Mouse (Mus musculus): ENCODE measurements at regions not wholly inside any gene's neighbourhood (a gene's known extent, or its start where the extent isn't known, plus 50 kb on each side); places are given as distances from the start of the nearest gene placed in this dataset.

DNA sequence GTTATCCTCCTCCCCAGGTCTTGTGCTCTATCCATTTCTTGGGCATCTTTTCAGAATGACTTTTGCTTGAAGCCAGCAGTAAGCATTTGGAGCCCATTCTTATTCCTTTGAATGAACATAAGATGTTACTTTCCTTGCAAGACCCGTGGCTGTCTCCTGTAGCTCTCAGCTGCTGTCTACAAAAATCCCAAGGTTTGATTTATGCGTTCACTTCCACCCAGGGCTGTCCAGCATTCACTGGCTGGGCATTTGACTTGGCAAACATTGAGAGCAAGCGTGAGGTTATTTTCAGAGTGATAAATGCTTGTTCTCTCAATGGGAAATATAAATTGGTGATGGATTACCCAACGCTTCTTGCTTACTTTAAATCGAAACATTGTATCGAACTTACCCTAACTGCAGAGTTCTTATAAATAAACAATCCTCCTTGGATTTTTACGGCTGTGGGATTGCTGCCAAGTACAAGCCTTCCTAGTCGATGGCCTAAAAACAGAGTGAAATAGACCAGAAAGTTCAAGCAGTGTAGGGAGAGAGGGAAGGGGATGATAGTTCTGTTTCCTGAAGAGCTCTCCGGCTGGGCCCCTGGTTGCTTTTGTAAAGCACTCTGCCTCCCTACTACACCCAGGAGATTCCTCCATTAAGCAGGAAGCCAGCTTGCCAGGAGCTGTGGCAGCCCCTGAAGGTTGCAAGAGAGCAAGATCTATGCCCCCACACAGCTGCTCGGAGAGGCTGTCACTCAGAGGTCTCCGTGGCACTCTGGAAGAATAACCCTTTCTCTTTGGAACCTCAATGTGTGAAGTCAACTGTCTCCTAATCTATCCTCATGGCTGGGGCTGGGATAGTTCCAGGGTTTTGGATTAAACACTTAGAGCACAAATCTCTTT is 210.1 kb downstream of the Mex3b start:
- DNase-seq (ENCODE audit: low spot score in 2 of 2) = no peak

DNA sequence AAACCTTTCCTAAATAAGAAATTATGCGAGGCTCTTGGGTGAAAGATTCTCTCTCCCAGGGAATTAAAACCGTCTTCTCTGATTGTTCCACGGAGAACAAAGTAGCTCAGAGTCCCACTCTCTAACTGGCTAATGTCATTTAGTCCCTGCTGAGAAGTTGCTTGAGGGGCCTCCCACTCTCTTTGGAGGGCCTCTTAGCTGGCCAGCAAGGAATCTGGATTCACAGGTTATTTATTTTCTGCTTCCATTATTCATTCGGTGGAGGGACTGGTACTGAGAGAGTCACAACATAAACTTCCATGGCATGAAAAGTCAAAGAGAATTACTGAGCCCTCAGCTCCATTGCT is 210.8 kb downstream of the Mex3b start:
- DNase-seq (ENCODE audit: low spot score in 2 of 2) = no peak

DNA sequence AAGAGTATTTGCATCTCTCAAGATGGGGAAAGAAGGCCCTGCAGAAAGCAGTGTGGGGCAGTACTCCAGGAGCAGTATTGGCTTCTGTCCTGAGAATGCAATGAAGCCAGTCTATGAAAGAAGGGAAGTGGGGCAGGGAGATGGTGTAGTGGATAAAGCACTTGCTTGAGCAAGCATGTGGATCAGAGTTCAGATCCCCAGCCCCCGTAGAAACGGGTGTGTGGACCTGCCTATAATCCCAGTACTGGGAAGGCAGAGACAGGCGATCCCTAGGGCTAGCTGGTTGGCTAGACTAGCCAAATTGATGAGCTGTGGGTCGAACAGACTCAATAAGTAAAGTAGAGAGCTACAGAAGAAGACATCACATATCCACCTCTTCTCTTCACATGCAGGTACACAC is 211.6 kb downstream of the Mex3b start:
- no peak for DNase-seq (ENCODE audit: low spot score in 2 of 2)

DNA sequence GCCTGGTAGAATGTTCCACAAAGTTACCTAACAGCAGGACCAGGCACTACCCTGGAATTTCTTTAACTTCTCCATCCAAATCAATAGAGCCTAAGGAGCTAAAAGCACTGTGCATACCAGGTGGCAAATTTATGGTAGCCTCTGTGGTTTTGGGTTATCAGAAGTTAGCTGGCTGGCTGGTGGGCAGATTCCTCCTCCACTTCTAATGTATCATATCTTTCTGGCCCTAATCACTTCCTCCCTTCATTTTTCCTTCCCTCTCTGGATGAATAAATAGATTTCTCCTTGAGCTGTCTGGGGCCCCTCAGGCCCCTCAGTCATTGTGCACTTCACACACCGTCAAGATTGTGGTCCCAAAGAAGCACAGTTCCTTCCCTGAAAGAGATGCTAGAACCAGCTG is 212.7 kb downstream of the Mex3b start:
- DNase-seq (ENCODE audit: low spot score in 2 of 2) = no peak

DNA sequence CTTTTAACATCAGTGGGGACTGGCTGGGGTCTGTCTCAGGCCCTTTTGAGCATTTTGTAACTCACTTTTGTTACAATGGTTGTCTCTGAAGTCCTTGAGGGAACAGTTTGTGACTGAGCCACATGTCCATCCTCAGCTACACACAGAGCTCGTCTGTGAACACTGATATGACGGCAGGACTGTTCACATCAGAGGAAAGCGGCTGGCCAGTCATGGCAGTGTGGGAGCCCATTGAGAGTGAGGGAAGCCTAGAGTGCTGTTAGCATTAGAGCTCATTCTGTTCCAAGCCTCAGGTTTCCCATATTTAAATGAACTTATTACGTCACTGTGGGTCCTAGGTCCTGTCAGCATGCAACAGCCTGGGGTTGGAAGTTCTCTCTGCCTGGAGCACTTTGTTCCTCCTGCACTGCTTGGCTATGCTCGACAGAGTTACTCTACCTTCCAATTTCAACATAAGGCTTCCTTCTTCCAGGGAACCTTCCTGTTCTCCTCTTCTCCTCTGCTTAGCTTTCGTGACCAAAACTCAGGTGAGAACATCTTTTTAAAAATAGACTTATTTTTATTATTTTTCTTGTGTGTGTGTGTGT is 217.5 kb downstream of the Mex3b start:
- no peak for DNase-seq (ENCODE audit: low spot score in 2 of 2)

DNA sequence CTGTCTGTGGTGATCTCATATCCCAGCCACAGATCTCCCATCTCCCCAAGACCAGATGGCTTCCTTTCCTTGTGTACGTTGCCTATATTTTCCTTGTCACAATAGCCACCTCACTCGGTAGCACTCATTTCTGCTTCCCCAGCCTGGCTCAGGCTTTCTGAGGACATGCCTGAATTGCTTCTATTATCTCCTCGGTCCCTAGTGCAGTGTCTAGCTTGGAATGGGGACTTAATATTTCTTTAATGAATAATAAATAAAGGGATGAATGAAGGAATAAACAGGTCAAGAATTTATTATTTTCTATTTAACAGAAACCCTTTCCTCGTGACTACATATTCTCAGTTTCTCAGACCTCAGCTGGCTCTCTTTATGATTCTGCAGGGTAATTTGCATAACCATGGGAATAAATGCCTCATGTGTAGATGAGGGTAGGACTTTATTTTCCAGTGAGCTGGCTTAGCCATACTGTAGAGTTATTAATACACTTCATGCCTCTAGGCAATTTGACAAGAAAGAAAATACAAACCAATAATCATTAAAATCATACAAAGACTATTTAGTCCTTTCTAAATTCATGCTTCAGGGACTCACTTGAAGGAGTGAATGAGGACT is 218.5 kb downstream of the Mex3b start:
- DNase-seq (ENCODE audit: low spot score in 2 of 2) = no peak

DNA sequence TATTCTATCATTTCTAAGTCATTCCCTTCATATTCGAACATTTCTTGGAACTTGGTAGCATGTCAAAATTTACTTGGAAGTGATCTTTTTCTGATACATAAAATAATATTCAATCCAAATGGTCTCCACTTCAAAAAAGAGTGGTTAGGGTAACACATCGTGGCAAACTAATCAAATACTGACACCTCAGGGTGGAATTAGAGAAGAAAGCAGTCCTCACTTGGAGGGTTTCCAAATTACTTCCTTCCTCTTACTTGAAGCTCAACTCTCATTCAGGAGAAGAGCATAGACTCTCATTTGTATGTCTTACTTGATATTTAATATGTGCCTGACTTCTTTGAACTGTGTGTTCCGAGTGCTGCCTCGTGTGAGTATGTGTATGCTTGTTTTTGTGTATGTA is 220.3 kb downstream of the Mex3b start:
- DNase-seq (ENCODE audit: low spot score in 2 of 2) = no peak

DNA sequence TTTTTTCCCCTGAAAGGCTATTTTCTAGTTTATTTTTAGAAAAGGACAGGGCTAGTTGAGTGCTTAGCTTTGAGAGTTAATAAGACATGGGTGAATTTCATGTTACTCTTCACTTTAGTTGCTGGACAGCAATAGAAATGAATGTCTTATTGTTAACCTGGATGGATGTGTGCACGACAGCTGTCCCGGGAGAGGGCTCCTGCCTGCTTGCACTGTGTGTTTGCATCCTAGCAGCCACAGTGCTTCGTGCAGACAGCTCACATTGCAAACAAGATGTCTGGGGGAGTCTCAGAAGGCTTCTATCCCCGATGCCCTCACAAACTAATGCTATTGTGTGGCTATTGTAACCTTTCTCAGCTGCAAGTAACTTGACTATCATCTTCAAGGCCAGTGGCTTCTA is 221.0 kb downstream of the Mex3b start:
- no peak for DNase-seq (ENCODE audit: low spot score in 2 of 2)

DNA sequence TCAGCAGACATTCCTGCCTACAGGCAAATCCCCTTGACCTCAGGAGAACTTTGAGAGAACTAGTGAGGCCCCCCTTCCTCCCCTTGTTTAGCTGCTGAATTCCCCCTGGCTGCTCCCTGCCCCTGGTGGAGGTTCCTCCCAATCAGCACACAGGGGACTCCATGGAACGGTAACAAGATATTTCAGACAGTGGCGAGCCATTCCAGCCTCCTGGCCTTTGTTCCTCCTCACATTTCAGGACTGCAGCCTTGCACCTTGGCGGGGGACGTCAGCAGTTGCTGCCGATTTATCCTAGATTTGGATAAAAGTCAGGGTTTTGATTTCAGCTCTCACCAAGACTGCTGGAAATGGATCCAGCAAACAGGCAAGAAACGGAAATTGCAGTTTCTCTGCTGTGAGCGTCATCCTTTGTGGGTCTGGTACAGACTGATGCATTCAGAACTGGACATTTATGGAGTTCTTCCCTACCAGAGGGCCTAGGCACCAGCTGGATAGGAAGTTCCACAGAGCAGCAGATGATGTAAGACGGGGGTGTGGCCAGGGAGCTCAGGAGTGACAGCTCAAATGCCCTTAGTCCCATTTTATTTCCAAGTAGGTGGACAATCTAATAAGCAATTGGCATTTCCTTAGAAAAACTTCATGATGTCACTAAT is 222.3 kb downstream of the Mex3b start:
- DNase-seq (ENCODE audit: low spot score in 2 of 2) = no peak

DNA sequence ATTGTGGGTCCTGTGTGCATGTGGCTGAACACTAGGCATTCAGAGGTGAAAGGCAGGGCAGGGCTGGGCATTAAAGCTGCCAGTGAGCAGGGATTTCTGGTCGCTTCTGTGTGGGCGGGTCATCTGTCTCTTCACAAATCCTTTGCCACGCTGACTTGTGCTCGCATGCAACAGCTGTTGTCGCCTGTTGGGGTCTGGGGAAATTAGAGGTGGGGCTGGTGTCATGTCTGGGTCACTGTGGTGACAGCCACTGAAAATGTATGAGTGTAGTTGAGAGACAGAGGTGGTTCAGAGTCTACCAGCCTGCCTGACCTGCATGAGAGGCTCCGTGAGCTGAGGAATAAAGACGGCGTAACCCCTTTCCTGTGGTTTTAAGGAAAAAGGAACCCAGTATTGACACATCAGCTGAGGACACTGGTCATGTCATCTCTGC is 226.8 kb downstream of the Mex3b start:
- DNase-seq (ENCODE audit: low spot score in 2 of 2) = no peak

DNA sequence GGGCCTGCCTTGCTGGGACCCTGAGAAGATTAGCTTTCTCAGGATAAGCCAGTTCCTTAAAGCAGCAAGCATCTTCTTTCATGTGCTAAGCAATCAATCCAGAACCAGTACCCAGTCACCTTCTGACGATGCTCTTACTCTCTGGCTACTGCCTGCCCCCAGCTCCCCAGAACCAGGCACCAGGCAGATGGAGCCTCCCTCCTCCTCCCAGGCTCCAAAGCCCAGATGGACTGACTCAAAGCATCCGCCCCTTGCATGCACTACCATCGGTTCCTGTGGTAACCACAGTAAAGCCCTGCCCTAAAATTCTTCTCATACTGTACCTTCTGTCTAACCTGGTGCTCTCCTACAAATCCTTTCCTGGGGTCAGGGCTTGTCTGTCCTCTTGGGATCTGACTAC is 227.8 kb downstream of the Mex3b start:
- DNase-seq (ENCODE audit: low spot score in 2 of 2) = no peak

DNA sequence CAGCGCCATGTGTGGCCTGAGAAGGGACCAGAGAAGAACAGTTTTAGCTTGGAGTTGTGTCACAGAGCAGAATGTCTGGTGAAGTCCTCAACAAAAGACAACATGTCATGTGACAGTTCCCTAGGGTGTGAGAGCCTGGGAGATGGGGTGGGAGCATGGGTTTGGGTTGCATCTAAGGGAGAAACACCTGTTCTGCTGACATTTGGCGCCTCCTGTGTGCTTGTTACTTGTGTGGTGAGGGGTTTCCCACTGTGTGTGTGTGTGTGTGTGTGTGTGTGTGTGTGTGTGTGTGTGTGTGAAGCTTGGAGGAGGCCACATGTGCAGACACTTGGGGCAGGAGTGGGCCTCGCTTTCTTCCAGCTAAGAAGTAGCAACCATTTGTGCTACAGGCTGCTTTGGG is 228.5 kb downstream of the Mex3b start:
- no peak for DNase-seq (ENCODE audit: low spot score in 2 of 2)

DNA sequence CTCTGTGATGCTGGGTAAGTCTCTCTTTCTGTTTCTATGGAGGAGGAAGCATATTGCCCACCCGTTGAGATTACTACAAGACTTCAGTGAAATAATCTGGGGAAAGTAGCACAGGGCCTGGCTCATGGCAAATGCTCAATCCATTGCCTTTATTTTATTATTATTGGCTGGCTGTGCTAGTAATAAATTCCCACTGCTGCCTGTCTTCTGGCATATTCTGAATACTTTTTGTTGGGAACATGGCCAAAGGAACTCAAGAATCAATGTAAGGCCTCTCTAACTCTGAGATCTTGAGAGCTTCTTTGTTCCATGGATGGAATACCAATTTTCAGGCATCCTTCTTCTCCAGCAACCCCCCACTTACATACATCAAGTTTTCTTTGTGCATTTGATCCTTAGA is 237.3 kb downstream of the Mex3b start:
- no peak for DNase-seq (ENCODE audit: low spot score in 2 of 2)

DNA sequence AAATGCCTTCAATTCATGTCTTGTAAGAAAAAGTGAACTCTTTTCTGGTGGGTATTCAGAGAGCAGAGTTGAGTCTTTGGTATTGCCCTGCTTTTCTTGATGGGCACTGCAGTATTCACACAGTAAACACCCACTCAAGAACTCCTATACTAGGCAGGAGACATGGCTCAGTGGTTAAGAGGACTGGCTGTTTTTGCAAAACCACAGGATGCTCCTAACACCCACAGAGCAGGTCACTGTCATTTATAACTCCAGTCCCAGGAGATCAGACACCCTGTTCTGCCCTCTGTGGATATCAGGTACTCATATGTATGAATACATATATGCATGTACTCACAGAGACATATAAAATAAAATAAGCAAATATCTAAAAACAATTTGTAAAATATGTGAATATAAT is 238.5 kb downstream of the Mex3b start:
- no peak for DNase-seq (ENCODE audit: low spot score in 2 of 2)

DNA sequence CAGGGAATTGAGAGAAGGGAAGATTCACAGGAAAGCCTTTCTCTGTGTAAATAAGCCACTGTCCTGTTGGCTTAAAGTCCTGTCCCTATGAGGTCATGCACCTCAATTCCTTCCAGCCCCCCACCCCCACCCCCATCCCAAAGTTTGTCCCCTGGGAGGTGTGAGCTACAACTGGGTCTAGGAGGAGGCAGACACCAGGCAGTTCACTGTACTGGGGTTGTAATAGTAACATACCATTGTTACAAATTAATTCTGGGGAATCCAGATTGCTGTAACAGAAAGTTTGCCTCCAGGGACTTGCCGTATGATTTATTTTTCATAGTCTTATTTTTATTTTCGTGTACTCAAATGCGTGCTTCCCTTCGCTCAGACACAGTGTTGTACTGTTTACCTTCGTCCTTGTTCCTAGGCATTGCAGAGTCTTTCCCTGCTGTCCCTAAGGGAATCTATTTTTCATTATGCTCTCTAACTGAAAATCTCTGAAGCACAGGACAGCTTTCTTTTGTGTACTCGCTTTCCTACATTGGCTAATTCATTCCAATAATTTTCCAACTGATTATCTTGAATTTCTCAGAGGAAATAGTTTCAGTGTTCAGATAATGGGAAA is 244.2 kb downstream of the Mex3b start:
- DNase-seq (ENCODE audit: low spot score in 2 of 2) = no peak

DNA sequence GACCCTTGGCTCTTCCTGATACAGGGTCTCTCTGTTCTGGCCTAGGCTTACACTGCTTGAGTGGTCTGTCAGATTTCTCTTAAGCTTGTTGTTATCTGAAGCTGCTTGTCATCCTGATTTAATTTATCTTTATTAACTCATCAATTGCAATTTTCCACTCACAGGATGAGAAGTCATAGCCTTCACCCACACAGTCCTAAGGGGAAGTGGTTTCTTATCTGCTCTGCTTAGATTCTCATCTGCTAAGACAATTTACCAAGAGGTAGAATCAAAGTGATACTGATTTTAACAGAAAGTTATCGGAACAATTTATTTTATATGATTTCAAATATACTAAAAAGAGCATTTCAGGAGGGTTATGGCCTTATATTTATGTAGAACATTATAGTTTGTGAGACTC is 249.4 kb downstream of the Mex3b start:
- no peak for DNase-seq (ENCODE audit: low spot score in 2 of 2)

DNA sequence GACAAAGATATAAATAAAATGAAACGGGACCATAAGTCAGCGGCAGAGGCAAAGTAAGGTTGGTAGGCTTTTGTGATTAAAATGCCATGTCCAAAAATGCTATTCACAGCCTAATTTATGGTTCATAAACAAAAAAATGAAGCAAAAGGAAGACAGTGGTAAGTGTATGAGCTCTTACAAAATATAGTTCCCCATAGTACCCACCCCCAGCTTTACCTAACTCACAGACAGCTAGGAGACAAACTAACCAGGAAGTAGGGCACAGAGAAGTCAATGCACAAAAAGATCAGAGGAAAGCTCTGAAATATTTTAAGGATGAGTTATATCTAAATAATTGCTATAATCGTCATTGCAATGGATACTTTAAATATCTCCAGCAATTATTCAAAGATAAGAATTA is 249.9 kb downstream of the Mex3b start:
- no peak for DNase-seq (ENCODE audit: low spot score in 2 of 2)

DNA sequence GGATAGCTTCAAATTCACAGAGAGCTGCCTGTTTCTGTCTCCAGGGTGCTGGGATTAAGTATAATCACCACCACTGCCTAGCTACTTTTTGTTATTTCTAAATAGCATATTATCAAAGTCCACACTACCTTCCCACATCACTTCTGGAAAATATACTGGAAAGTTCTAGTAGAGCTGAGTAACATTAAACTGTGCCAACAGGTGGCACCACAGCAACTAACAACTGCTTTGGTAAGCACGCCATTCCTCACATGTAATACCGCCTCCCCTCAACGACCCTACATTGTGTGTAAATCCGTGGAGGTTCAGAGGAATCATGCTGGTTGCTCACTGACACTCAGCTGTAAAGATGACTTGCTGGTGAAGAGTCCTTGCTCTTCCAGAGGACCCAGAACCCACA is 259.1 kb downstream of the Mex3b start:
- no peak for DNase-seq (ENCODE audit: low spot score in 2 of 2)

DNA sequence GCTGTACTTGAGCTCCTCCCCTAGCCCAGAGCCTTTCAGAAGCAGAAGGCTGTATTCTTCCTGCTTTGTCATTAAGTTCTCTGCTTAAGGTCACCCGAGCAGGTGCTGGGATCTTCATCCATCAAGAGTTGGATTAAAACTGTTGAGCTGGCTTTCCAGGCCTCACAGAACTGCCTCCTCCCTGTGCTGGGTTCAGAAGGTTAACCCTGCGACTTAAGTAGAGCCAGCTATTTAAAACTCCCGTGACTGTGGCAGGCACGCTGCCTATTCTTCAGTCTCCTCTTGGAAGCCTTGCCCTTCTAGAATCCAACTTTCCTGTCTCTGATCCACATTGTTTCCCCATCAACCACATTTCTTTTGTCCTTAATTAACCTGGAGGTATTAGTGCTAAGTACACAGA is 273.1 kb downstream of the Mex3b start:
- DNase-seq (ENCODE audit: low spot score in 2 of 2) = no peak

DNA sequence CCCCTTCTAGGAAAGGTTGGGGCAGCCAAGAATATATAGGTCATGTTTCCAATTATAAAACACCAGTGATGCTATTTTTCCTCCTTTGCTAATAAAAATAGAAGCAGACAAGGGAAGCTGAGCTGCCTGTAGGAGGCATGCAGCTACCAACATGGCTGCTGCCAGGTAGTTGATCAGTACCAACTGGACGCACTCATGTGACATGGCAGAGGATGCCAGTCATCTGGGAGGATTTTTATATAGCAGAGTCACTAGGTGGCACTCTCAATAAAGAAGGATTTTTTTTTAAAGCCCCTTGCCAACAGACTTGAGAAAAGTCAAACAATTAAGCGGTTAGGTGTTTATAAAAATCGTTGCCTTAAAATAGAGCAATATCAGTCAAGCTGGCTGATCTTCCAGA is 273.5 kb downstream of the Mex3b start:
- no peak for DNase-seq (ENCODE audit: low spot score in 2 of 2)

DNA sequence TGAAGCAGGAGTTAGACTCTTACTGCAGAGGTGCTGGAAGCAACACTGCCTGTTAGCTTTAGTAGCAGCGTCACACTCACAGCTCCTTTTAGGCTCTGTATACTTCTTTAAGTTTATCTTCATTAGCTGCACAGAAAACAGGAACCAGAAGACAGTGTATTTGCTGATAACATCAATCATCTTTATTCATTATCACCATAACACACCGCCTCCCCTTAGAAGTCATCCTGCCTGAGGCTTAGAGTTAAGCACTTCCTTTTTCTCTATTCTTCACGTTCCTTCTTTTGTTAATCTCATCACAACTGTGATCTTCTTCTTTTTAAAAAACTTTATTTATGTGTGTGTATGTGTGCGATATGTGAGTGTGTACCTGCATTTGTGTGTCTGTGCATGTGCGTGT is 276.9 kb downstream of the Mex3b start:
- DNase-seq (ENCODE audit: low spot score in 2 of 2) = no peak

DNA sequence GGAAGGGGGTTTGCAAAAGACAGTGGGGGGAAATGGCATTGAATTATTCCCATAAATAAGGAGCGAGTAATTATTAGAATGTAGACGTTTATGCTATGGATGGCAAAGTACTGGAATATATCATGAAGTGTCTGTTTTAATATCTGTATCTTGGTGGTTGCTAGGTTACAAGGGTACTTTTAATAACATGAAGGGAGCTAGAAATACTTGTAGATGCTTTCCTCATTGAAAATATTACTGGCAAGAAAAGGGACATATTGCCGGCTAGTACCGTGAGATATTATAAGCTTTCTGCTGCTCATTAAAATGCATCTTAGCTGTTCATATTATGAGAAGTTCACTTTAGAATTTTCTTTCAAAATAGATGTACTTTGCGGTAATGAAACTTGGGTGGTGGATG is 278.4 kb downstream of the Mex3b start:
- no peak for DNase-seq (ENCODE audit: low spot score in 2 of 2)

All from urinary bladder, postnatal 4 days (tissue).